Mouse (Mus musculus): ENCODE measurements at regions not wholly inside any gene's neighbourhood (a gene's known extent, or its start where the extent isn't known, plus 50 kb on each side); places are given as distances from the start of the nearest gene placed in this dataset.

DNA sequence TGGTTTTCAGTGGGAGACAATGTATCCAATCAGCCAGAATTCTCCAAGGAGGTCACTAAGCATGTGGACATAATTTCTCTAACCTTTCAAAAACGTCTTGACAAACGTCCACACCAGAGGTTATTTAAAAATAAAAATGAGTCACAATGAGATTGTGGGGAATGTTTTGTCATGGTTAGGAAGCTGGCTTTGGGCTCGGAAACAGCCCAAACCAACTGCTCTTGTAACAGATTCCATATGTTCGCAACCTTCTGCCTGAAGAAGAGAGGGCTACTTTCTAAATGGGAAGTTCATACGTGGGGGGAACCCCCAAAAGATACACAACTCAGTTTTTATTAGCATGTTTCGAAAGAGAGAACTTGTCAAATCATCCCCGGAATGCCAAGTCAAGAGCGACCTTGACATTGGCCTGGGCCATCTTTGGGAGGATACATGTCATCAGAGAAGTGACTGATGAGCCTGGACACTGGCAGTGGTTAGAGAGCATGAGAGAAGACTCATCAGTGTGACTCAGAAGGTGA lies 111.6 kb upstream of the Pik3r1 start:
- 0 out of 2 replicates have a peak, but pooled peaks have one; percentile 30 for ATAC-seq (ENCODE audit: poor library complexity, severe bottlenecking)

DNA sequence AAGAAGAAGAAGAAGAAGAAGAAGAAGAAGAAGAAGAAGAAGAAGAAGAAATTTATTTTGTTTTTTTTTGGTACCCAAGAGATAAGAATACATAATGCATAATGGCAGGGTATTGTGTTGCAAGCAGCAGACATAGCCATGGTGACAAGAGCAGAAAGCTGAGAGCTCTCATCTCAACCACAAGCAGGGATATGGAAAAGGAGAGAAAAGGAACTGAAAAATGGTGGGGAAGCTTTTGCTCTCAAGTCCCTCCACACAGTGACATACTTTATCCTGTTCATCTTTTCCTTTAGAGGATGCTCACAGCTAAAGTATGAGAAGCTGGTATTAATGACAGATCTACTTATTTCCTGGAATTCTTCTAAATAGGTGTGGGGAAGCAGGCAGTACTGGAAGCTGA lies 115.2 kb upstream of the Pik3r1 start:
- no peak for ATAC-seq (ENCODE audit: poor library complexity, severe bottlenecking)

DNA sequence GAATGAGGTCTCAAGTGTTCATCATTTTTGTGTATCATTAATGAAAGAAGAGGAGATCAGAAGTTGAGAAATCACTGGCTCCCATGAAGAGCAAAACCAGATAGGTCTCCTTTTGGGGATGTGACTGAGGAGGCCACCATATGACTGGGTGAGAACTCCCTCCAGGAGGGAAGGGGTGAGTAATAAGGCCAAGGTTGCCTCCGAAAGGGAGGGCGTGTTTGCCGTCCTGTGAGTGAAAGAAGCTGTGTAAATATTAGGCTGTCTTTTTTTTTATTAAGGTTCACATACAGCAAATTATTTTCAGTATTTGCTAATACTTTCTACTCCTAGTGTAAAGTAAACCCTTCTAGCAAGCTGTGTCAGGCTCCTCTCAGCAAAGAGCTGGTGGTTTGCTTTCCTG lies 116.7 kb upstream of the Pik3r1 start:
- ATAC-seq (ENCODE audit: poor library complexity, severe bottlenecking), result no peak

DNA sequence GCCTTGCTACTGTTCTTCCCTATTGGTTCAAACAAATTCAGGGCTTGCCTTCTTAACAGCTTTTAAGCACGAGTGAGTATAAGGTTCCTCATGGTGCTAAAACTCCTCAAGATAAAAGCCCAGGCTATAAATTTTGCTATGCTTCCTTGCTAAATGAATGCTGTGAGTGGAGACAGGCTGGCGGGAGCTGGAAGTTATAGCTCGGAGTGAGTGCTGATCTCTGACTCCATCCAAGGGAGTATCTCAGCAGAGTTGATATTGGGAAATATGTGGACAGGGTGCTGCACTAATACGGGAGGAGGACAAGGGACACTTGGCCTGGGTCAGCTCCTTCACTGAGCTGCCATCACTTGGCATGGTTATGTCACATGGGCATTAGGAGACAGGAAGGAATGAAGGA lies 123.5 kb upstream of the Pik3r1 start:
- no peak for ATAC-seq (ENCODE audit: poor library complexity, severe bottlenecking)

DNA sequence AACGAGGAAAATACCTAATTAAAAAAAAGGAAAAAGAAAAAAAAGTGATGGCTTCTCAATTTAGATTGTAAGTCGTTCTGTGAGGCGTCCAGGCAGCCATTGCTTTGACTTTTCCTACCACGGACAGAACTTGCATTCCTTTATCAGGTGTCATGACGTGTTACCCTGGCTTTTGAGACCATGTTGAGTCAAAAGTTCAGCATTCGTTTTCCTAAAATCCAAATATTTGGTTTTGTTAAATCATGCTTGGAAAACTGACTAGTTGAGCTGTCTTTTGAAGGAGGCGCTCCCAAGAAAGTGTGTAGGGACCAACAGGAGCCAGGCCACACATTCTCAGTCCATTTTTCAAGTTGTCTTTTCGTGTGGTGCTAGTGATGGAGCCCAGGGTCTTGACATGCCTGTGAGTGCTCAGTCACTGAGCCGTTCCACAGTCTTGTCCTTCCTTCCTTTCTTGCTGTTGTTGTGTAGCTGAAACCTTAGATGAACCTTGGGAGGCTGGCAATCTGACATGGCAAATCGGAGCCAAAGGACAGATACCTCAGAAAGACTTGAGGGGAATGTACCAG lies 125.1 kb upstream of the Pik3r1 start:
- ATAC-seq (ENCODE audit: poor library complexity, severe bottlenecking), result no peak

DNA sequence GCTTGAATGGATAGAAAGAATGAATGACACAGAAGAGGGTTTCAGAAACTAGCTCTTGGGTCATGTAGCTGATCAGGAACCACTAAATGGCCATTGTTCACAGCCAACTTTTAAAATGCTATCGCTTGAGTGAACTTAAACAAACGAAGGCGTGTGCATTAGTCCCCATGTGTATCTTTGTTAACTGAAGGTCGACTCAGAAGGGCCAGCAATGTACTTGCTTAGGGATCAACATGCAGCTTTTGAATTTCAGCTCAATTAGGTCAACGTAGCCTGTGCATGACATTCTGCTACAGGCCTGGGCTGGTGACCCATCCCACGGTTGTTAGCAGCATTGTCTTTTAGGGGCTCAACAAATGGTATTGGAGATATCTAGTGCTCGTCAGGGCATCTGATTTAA lies 127.1 kb upstream of the Pik3r1 start:
- no peak for ATAC-seq (ENCODE audit: poor library complexity, severe bottlenecking)

DNA sequence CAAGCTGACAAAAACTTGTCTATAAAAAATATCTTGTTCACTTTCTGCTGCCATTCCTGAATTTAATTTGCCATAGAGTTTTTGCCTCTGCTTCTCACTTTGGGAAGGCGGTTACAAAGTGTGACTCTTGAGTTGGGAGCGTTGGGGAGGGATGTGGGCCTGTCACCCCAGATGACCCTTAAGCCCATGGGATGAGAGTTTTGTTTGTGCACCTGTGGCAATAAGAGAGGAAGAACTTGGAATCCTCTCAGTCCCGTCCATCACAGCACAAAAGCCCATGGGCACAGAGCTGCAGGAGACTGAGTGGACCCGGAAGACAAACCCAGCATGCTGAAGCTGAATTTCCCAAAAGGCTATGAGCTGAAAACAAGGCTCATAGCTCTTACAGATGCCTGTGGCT lies 127.7 kb upstream of the Pik3r1 start:
- no peak for ATAC-seq (ENCODE audit: poor library complexity, severe bottlenecking)

DNA sequence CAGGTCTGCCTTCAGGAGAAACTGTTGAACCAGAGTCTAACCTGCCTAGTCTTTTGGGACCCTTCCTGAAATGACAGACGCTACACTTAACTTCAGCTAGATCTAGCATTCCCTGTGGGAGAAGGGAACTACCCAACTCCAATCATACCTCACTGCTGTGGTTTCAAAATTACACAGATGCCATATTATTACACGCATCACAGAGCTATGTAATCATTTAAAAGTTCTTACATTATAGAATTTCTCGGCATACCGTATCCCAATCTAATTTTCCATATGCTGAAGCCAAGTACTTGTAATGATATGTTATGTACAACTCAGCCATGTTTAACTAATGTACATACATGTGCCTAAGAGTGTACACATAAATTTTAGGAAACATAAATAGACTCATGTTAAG lies 128.9 kb upstream of the Pik3r1 start:
- ATAC-seq (ENCODE audit: poor library complexity, severe bottlenecking), result no peak

DNA sequence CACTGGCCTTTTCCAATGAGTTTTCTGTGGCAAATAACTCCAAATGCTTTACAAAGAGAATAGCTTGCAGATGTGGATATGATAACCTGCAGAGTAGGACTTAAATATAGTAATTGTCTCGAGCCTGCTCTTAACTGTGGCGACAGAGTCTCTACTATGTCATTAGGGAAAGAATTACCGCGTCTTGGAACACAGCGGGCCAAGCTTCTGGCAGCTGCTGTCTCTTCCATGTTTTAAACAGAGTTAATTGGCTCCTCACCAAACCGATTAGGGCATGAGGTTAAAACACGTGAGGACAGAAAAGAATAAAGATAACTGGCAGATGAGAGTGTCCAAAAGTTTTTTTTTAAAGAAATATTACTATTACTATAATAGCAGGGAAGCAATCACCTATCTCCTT lies 134.2 kb upstream of the Pik3r1 start:
- ATAC-seq (ENCODE audit: poor library complexity, severe bottlenecking), result no peak

DNA sequence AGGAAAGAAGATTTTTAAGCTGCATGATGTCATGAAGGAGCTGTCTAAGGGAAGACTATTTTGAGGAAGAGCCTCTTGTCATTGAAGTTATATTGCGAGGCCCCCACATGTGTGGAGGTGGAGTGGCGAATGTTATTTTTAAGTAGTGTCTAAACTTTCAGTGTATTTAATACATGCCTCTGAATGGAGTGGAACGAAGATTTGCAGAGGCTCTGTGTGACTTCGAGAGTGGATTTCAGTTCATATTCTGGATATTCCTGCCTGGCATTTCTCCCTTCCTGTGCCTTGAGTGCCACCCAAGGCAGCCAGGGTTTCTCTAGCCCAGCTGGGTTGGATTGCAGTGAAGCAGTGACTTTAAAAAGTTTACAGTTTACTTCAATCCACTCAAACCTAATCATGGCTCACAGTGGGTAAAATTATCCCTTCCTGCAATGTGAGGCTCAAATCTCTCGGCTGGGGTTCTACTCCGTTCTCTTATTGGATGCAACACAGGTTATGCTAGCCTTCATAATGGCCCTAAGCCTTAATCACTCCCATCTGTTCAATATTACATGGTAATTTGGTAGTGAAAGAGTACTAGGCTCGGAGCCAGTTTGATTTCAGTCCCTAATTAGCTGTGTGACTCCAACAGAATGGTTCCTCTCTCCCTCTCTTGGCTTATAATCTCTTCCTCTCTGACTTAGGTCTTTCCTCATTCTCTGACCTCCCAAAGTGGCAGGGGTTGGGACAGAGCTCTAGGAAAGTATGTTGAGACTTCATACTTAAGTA lies 138.1 kb upstream of the Pik3r1 start:
- no peak for ATAC-seq (ENCODE audit: poor library complexity, severe bottlenecking)

DNA sequence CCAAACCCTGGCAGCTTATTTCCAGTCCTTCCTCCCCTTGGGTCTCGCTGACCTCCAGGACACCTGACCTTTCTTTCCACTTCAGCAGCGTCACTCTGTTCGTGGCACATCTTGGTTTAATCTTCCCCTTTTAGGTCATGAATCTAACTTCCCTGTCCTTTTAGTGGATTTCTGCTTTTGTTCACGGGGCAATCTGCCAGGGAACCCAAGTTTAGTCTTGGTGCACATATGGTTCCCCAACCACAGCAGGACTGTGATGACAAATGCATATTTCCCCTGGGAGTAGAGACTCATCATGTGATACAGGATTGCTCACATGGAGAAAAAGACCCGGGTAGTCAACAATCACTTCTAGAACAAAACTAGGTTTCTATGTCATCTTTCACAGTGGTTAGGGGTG lies 141.0 kb upstream of the Pik3r1 start:
- ATAC-seq (ENCODE audit: poor library complexity, severe bottlenecking), result peak; percentile 89

DNA sequence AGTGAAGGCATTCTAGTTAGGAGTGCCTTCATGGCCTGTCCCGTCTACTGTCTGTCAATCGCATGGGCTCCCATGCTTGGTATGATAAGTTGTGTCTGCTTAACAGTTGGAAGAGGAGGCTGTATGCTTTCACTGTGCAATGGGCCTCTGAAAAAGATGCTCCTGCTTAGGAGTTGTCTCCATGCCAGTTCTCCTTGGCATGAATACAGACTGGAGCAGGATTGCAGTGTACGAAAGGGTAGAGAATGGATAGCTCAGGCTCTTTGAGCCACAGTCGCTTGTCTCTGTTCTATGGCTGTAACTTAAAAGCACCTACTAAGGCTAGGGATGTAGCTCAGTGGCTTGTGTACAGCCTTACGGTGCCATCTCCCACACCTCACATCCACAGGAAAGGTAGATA lies 142.7 kb upstream of the Pik3r1 start:
- no peak for ATAC-seq (ENCODE audit: poor library complexity, severe bottlenecking)

DNA sequence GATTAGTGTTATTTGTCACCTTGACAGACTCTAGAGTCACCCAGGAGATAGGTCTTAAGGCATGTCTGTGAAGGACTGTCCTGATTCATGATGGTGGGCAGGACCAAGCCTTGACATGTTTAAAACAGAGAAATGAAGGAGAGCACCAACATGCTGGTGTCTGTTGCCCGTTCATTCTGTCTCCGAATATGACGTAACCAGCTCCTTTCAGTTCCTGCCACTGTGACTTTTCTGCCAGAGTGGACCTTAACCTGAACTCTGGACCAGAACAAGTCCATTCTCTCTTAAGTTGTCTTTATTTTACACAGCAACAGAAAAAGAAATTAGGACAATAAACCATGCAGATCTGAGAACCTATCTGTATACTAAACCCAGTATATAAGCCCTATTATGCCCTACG lies 146.1 kb upstream of the Pik3r1 start:
- 0 out of 2 replicates have a peak, but pooled peaks have one; percentile 43 for ATAC-seq (ENCODE audit: poor library complexity, severe bottlenecking)

DNA sequence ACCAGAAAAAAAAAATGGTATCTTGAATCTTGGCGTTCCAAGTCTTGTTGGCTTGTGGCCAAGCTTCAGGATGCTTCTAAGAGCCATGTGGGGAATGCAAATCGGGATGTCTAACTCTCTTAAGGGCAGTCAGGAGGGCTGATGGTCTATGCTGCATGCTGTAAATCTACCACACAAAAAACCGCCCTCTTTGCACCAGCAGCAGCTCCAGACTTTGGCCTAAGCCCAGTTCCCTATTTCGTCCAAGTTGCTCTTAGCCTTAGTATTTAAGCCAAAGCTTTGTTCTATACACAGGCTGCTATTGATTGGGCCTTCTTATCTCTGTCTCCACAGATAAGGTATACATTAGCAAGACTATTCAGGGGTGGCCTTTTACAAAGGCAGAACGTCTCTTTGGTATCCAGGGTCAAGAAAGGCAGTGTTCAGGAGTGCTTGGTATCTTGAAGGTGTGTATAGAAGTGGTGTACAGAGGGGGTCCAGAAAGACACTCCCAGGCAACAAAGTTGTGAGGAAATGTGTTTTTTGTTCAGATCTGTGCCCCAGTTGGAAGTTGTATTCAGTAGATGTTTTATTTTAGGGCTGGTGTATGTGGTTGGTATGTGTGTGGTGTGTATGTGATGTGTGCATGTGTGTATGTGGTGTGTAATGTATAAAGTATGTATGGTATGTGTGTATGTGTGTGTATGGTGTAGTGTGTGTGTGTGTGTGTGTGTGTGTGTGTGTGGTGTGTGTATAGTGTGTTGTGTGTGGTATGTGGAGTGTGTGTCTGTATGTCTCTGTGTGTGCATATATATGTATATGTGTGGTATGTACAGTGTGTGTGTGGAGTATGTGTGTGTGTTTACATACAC lies 146.9 kb upstream of the Pik3r1 start:
- 0 out of 2 replicates have a peak, but pooled peaks have one; percentile 19 for ATAC-seq (ENCODE audit: poor library complexity, severe bottlenecking)

DNA sequence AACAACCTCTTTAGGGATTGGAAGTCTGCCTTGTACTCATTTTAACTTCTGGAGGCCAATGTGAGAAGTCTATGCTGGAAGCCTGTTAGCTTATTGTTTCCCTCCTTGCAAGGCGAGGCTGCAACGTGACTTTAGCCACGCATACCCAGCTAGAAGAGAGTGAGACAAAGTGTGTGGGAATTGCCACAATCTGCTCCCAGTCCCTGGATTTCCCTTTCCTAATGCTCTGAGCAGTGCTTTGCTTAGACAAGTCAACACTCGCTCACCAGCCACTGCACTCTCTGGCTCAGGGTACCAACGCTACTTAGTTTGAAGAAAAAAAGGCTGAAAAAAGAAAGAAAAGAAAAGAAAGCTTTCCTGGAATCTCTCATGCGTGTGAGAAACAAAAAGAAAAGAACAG lies 147.5 kb upstream of the Pik3r1 start:
- no peak for ATAC-seq (ENCODE audit: poor library complexity, severe bottlenecking)

DNA sequence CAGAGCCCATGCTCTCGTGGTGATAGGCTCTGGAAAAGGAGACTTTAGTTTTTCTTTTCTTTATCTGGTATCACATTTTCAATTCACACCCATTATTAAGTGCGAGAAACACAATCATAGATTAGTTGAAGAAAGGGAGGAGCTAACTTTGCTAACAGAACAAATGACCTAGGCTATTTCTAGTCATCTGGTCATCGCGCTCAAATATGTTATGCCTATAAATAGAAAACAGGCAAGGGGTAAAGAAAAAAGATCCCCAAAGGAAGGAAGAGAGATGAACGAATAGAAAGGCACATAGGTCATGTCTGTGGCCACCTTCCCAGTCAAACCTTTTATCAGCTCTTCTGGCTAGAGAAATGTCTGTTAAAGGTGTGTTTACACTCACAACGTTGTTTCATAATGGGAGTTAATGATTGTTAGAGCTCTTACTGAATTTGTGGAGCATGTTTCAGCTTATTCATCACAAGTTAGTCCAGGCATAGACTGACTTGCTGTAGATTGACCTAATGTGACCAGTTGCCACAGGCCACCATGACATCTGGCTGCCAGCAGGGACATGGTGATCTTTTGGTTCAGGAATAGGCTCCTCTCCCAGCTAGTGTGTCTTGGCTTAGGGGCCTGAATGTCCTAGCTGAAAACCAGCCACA lies 148.1 kb upstream of the Pik3r1 start:
- no peak for ATAC-seq (ENCODE audit: poor library complexity, severe bottlenecking)

DNA sequence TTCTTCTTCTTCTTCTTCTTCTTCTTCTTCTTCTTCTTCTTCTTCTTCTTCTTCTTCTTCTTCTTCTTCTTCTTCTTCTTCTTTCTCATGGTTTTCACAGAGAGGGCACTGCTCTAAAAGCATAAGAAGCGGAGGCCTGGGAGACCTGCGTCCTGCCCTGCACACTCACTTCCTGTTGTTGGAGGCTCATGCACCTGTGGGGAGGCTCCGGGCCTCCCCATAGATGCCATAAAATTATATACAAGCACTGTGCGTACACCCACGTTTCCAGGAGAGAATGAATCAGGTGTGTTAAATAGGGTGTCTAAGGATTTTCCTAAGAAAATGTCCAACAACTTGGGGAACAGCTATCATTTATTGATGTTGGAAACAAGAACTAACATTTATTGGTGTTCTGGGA lies 148.9 kb upstream of the Pik3r1 start:
- no peak for ATAC-seq (ENCODE audit: poor library complexity, severe bottlenecking)

DNA sequence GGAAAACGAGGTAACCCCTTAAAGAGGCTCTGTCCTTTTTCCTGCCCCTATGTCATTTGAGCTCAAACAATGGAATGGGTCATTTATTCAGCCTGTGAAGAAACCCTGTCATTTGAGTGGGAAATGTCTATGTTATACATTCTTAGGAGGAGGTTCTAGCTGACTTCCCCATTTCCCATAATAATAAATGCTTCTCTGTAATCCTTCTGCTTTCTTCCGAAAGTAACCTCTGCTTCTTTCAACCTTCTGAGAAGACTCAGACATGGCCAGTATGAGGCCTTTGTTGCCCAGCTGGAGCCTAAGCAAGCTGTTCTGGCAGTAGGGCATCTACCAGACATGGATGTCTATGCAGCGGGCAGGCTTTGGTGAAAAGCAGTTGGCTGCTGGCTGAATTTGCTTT lies 150.2 kb upstream of the Pik3r1 start:
- ATAC-seq (ENCODE audit: poor library complexity, severe bottlenecking), result peak; percentile 43; the same call in 1 of the 2 replicates

DNA sequence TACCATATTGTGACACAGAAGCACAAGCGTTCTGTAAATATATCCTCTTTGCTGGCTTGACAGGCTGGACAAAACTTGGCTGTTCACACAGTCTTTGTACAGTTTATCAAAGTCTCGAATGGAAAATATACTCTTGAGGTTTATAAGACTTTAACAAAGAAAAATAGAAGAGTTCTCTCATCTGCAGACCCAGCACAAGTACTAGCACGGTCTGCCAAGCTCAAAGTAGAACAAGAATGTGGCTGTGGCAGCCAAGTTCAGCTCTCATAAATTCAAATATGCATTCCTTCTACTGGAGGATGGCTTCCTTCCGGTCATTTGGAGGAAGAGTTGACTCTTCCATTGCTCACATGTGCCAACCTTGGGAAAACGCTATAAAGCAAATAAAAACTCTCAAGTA lies 151.2 kb upstream of the Pik3r1 start:
- no peak for ATAC-seq (ENCODE audit: poor library complexity, severe bottlenecking)

DNA sequence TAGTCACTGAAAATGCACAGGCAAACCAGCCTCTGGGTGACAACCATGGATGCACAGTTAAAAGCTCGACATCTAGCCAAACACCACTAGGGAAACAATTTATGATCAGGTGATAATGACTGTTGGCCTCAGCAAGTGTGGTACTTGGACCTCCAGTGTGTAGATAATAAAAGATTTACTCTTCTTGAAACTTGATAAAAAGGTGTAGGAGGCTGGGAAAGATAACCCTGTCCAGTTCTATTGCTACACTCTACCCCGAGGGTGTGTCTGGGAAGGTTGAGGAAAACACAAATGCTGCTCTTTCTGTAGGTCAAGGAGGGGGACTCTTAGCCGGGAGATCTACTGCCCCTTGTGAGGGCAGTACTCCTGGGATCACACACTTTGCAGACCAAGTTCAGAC lies 152.4 kb upstream of the Pik3r1 start:
- ATAC-seq (ENCODE audit: poor library complexity, severe bottlenecking), result no peak

DNA sequence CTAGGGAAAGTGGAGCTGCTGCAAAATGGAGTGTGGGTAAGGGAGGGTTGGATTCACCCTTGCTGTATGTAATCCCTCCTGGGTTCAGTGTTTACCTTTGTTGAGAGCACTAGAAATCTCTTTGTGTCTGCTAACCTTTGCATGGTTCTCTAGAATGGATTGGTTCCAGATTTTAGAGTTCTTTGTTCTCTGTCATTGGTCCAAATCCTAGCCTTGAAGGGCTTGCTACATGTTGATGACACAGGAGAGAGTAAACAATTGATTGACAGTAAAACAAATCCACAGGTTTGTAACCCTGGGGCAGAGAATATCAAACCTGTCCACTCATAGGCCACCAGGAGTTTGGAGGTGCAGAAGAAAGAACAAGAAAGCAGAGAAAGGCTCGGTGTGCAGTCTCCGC lies 156.6 kb upstream of the Pik3r1 start:
- no peak for ATAC-seq (ENCODE audit: poor library complexity, severe bottlenecking)
